Mouse (Mus musculus): ENCODE data around the gene Slc52a3. TPM values are rescaled to one million over a fixed set of nuclear protein-coding genes. Genes with fewer than 3 reads are reported as not detected.

The Slc52a3 gene
- total RNA-seq, 2 experiments from 2014 or later: 0.94 to 1.3 TPM

GRCm38 (mm10) chr2:151997776-151998504, 1.6 kb downstream of the Slc52a3 start:
- DNase-seq (ENCODE audit: low spot score): no peak

- DNase-seq (ENCODE audit: low spot score): no peak
Measured at GRCm38 (mm10) chr2:151998505-151998899, 2.2 kb downstream of the Slc52a3 start.

- no peak for DNase-seq (ENCODE audit: low spot score)
Measured at GRCm38 (mm10) chr2:151998932-151999331, 2.6 kb downstream of the Slc52a3 start.

- DNase-seq (ENCODE audit: low spot score): no peak
Measured at GRCm38 (mm10) chr2:151999669-152000290, 3.5 kb downstream of the Slc52a3 start.

- DNase-seq (ENCODE audit: low spot score): no peak
Measured at GRCm38 (mm10) chr2:152000291-152000679, 4.0 kb downstream of the Slc52a3 start.

GRCm38 (mm10) chr2:152000735-152001134, 4.4 kb downstream of the Slc52a3 start:
- no peak for DNase-seq (ENCODE audit: low spot score)

- DNase-seq (ENCODE audit: low spot score): no peak
Measured at GRCm38 (mm10) chr2:152002529-152002928, 6.2 kb downstream of the Slc52a3 start.

- DNase-seq (ENCODE audit: low spot score): no peak
Measured at GRCm38 (mm10) chr2:152007783-152008182, 11.5 kb downstream of the Slc52a3 start.

- DNase-seq (ENCODE audit: low spot score): no peak
Measured at GRCm38 (mm10) chr2:152009061-152009779, 12.9 kb downstream of the Slc52a3 start.

- DNase-seq (ENCODE audit: low spot score): no peak
Measured at GRCm38 (mm10) chr2:152010251-152010650, 13.9 kb downstream of the Slc52a3 start.

GRCm38 (mm10) chr2:152010661-152011060, 14.3 kb downstream of the Slc52a3 start:
- no peak for DNase-seq (ENCODE audit: low spot score)

GRCm38 (mm10) chr2:152011724-152012123, 15.4 kb downstream of the Slc52a3 start:
- no peak for DNase-seq (ENCODE audit: low spot score)

- DNase-seq (ENCODE audit: low spot score): no peak
Measured at GRCm38 (mm10) chr2:152012222-152012621, 15.9 kb downstream of the Slc52a3 start.

GRCm38 (mm10) chr2:152012701-152013100, 16.4 kb downstream of the Slc52a3 start:
- DNase-seq (ENCODE audit: low spot score): no peak

- DNase-seq (ENCODE audit: low spot score): no peak
Measured at GRCm38 (mm10) chr2:152015997-152016396, 19.7 kb downstream of the Slc52a3 start.

- no peak for DNase-seq (ENCODE audit: low spot score)
Measured at GRCm38 (mm10) chr2:152016666-152017065, 20.4 kb downstream of the Slc52a3 start.

GRCm38 (mm10) chr2:152020255-152020654, 23.9 kb downstream of the Slc52a3 start:
- no peak for DNase-seq (ENCODE audit: low spot score)

GRCm38 (mm10) chr2:152022022-152022421, 25.7 kb downstream of the Slc52a3 start:
- no peak for DNase-seq (ENCODE audit: low spot score)

- no peak for DNase-seq (ENCODE audit: low spot score)
Measured at GRCm38 (mm10) chr2:152024883-152025422, 28.6 kb downstream of the Slc52a3 start.

GRCm38 (mm10) chr2:152029252-152030082, 33.2 kb downstream of the Slc52a3 start:
- DNase-seq (ENCODE audit: low spot score): peak; percentile 81

- DNase-seq (ENCODE audit: low spot score): no peak
Measured at GRCm38 (mm10) chr2:152030986-152031385, 34.7 kb downstream of the Slc52a3 start.
